Mouse (Mus musculus): Measurements from ENCODE around the gene Notch1. TPM values are rescaled to one million over a fixed set of nuclear protein-coding genes. Genes with fewer than 3 reads are reported as not detected.
A peak's percentile ranks its signal among the peaks of the same experiment; 100 is the strongest.

Gene Notch1
- polyA plus RNA-seq, 1 experiment from 2014 or later = 26.7 TPM

- Histone ChIP-seq H3K36me3 (replicated peaks) (peaks cover 98% of the 10 kb centered on the region), H3K4me1 (no peaks in the 10 kb centered on the region), H3K4me3 (no peak overlapping the region), H3K27ac (no peak overlapping the region), H3K9me3 (no peaks in the 10 kb centered on the region), H3K27me3 (ENCODE audit: poor library complexity, severe bottlenecking) (no peaks in the 10 kb centered on the region)
- DNase-seq (ENCODE audit: extremely low spot score, low spot score) = no peak
- 93% methylated on average over 1 of the region's 1 CpGs for WGBS
Measured at GRCm38 (mm10) chr2:26418120-26418519, 98.3 kb downstream of the Notch1 start.

GRCm38 (mm10) chr2:26417066-26417465 lies 99.4 kb downstream of the Notch1 start:
- Histone ChIP-seq H3K9me3 (no peaks in the 10 kb centered on the region), H3K36me3 (replicated peaks) (peaks cover 98% of the 10 kb centered on the region), H3K4me3 (no peak overlapping the region), H3K27ac (no peak overlapping the region), H3K4me1 (no peaks in the 10 kb centered on the region), H3K27me3 (ENCODE audit: poor library complexity, severe bottlenecking) (no peaks in the 10 kb centered on the region)
- DNase-seq (ENCODE audit: extremely low spot score, low spot score) = no peak

GRCm38 (mm10) chr2:26410931-26411411 lies 105.5 kb downstream of the Notch1 start:
- WGBS = 90% methylated on average over 4 of the region's 5 CpGs
- Histone ChIP-seq H3K36me3 (replicated peaks) (peaks cover 82% of the 10 kb centered on the region), H3K4me1 (peaks cover 34% of the 10 kb centered on the region), H3K27ac (no peak overlapping the region), H3K9me3 (no peaks in the 10 kb centered on the region), H3K27me3 (ENCODE audit: poor library complexity, severe bottlenecking) (no peaks in the 10 kb centered on the region), H3K4me3 (no peak overlapping the region)
- DNase-seq (ENCODE audit: extremely low spot score, low spot score) = no peak

GRCm38 (mm10) chr2:26410091-26410490 lies 106.4 kb downstream of the Notch1 start:
- Histone ChIP-seq H3K4me1 (peaks cover 42% of the 10 kb centered on the region), H3K27ac (no peak overlapping the region), H3K9me3 (no peaks in the 10 kb centered on the region), H3K27me3 (ENCODE audit: poor library complexity, severe bottlenecking) (no peaks in the 10 kb centered on the region), H3K4me3 (no peak overlapping the region), H3K36me3 (replicated peaks) (peaks cover 79% of the 10 kb centered on the region)
- 81% methylated on average over 5 of the region's 5 CpGs for WGBS
- no peak for DNase-seq (ENCODE audit: extremely low spot score, low spot score)

GRCm38 (mm10) chr2:26409362-26409761 lies 107.1 kb downstream of the Notch1 start:
- Histone ChIP-seq H3K27ac (peak overlapping the region; percentile 95; the same call in 1 of the 2 replicates), H3K4me1 (peaks cover 49% of the 10 kb centered on the region), H3K27me3 (ENCODE audit: poor library complexity, severe bottlenecking) (no peaks in the 10 kb centered on the region), H3K4me3 (peak overlapping the region; percentile 96), H3K9me3 (no peaks in the 10 kb centered on the region), H3K36me3 (replicated peaks) (peaks cover 72% of the 10 kb centered on the region)
- 60% methylated on average over 3 of the region's 3 CpGs for WGBS
- DNase-seq (ENCODE audit: extremely low spot score, low spot score) = no peak

GRCm38 (mm10) chr2:26408515-26409356 lies 107.7 kb downstream of the Notch1 start, which contains the start of gene Inpp5e:
Inpp5e (minus strand) TSS chr2:26409203.
- peaks cover 49% of the 10 kb centered on the region for H3K4me1 ChIP-seq

More at GRCm38 (mm10) chr2:26408515-26409356, 107.7 kb downstream of the Notch1 start, which contains the start of gene Inpp5e:
- Histone ChIP-seq H3K36me3 (replicated peaks) (peaks cover 67% of the 10 kb centered on the region), H3K27ac (peak within 1 kb of the TSS; percentile 95), H3K9me3 (no peaks in the 10 kb centered on the region), H3K27me3 (ENCODE audit: poor library complexity, severe bottlenecking) (no peaks in the 10 kb centered on the region), H3K4me3 (peak within 1 kb of the TSS; percentile 96)
- WGBS = under 1% methylated on average over 57 of the region's 57 CpGs
- peak; percentile 98 for DNase-seq (ENCODE audit: extremely low spot score, low spot score)

Small RNAs within 50 kb of the gene (microRNA-seq; reads per million reads assigned to microRNA genes)
- 1.2 reads per million for gene Mir6996

Other genes starting within 250 kb of the Notch1 start
- 0.05 and 0.07 TPM in 2 replicates for gene Ccdc187, start 222.1 kb downstream of the Notch1 start, polyA plus RNA-seq (2016; fragmentation: Nextera tagmentation; extraction: Ambion mirVana)
- 77.9 and 78.0 TPM in 2 replicates for gene Gpsm1, start 201.1 kb downstream of the Notch1 start, polyA plus RNA-seq (2016; fragmentation: Nextera tagmentation; extraction: Ambion mirVana)
- gene Dnlz, start 164.6 kb downstream of the Notch1 start, polyA plus RNA-seq (2016; fragmentation: Nextera tagmentation; extraction: Ambion mirVana) = 33.8 and 37.2 TPM in 2 replicates
- gene Card9, start 155.7 kb downstream of the Notch1 start, polyA plus RNA-seq (2016; fragmentation: Nextera tagmentation; extraction: Ambion mirVana) = 1.00 and 1.2 TPM in 2 replicates
- 37.8 and 38.9 TPM in 2 replicates for gene Snapc4, start 136.0 kb downstream of the Notch1 start, polyA plus RNA-seq (2016; fragmentation: Nextera tagmentation; extraction: Ambion mirVana)
- gene Entr1, start 127.3 kb downstream of the Notch1 start, polyA plus RNA-seq (2016; fragmentation: Nextera tagmentation; extraction: Ambion mirVana) = 127 and 128 TPM in 2 replicates
- gene Pmpca, start 127.3 kb downstream of the Notch1 start, polyA plus RNA-seq (2016; fragmentation: Nextera tagmentation; extraction: Ambion mirVana) = 151 and 156 TPM in 2 replicates
- 24.6 and 25.5 TPM in 2 replicates for gene Inpp5e, start 107.5 kb downstream of the Notch1 start, polyA plus RNA-seq (2016; fragmentation: Nextera tagmentation; extraction: Ambion mirVana)
- gene Sec16a, start 71.4 kb downstream of the Notch1 start, polyA plus RNA-seq (2016; fragmentation: Nextera tagmentation; extraction: Ambion mirVana) = 27.0 and 29.8 TPM in 2 replicates
- 89.9 and 96.4 TPM in 2 replicates for gene Egfl7, start 63.4 kb upstream of the Notch1 start, polyA plus RNA-seq (2016; fragmentation: Nextera tagmentation; extraction: Ambion mirVana)
- not detected in 2 replicates for gene Gm20532, start 70.0 kb upstream of the Notch1 start, polyA plus RNA-seq (2016; fragmentation: Nextera tagmentation; extraction: Ambion mirVana)
- 10.1 and 10.2 TPM in 2 replicates for gene Agpat2, start 87.8 kb upstream of the Notch1 start, polyA plus RNA-seq (2016; fragmentation: Nextera tagmentation; extraction: Ambion mirVana)
- gene Fam69b, start 111.8 kb upstream of the Notch1 start, polyA plus RNA-seq (2016; fragmentation: Nextera tagmentation; extraction: Ambion mirVana) = 44.1 and 49.4 TPM in 2 replicates
- gene Lcn4, start 154.6 kb upstream of the Notch1 start, polyA plus RNA-seq (2016; fragmentation: Nextera tagmentation; extraction: Ambion mirVana) = not detected in 2 replicates

Measured in forebrain, embryonic 10.5 days (tissue).